Mouse (Mus musculus): ENCODE results near the gene Odc1.

The Odc1 gene

GRCm38 (mm10) chr12:17551208-17551995 is 6.8 kb downstream of the Odc1 start:
- no peak for DNase-seq (ENCODE audit: low spot score)

GRCm38 (mm10) chr12:17552420-17552819 is 7.8 kb downstream of the Odc1 start:
- DNase-seq (ENCODE audit: low spot score): no peak

- DNase-seq (ENCODE audit: low spot score): no peak
These were observed 8.4 kb downstream of the Odc1 start for GRCm38 (mm10) chr12:17552949-17553348.

DNA sequence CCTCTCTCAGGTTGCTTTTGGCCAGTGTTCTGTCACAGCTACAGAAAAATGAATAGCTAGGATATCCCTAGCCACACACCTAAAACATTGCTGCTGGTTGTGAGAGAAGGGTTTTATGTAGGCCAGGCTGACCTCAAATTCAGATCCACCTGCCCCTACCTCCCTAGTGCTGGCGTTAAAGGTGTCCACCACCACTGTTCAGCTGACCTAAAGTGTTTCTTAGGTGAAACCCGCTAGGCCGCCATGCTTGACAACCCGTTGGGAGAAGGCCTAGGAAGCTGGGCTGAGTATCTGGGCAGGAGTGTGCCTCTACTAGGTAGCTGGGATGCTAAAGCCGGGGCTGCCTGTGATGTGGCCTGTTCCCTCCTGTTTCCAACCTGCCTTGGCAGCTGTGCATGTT is 9.0 kb downstream of the Odc1 start:
- no peak for DNase-seq (ENCODE audit: low spot score)

DNA sequence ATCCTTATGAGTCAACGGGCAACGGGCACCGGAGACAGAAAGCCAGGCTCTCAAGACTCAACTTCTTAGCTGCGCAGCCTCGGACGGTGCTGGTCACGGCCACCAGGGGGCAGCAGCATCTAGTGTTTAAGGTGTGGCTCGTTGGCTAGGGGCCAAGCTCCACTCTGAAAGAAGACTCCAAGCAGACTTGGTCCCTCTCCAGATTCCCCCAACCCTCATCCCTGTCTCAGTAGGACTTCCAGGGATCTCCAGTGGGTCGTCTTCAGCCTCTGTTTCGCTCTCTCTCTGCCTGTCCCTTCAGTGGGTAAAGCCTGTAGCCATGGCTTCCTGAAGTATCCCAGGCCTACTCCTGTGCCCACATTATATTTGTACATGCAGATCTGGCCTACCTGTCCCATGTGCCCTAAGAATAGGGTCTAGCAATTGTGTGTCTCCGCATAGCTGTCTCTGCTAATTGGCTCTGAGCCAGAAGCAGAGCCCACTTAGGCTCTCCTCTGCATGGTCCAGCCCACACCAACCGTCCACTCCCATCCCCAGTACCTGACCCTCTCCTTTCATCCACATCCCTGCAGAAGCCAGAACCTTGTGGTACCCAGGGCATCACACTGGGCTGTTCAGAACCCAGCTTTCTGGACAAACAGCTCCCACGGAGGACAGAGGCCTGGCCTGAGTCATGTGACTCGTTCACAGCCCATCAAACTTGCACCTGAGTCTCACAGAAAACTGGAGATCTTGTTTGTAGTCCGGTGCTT is 9.8 kb downstream of the Odc1 start:
- DNase-seq (ENCODE audit: low spot score): peak; percentile 80

DNA sequence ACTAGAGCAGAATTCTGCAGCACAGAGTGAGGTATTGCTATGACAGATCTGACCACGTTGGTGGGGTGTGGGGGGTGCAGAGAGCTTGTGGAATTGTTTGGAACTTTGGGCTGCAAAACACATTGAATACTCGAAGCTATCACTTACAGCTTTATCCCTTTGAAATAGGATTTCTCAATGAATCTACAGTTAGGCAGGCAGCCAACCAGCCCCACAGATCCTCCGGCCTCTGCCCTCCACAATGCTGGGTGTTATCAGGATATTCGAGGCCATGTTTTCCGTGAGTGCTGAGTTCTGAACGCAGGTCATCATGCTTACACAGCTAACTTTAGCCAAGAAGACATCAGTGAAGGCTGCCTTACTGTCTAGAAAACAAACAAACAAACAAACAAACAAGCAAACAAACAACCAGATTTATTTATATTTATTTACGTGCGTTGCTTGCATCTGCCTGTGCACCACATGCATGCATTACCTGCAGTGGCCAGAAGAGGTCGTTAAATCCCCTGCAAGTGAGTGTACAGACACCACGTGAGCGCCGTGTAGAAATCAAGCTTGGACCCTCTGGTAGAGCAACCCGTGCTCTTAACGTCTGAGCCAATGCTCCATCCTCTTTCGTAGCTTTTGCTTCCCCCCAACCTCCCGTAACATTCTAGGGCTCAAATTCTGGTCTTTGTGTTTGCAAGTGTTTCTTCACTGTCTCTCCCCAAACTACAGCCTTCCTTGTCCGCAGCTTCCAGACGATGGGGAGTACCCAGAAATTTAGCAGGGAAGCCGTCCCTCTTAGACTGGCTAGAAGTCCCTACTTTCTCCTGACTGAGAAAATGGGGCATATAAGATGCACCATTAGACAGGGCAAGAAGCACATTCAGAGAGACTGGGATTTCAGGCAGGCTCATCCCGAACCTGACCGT is 12.1 kb downstream of the Odc1 start:
- peak; percentile 64 for DNase-seq (ENCODE audit: low spot score)

DNA sequence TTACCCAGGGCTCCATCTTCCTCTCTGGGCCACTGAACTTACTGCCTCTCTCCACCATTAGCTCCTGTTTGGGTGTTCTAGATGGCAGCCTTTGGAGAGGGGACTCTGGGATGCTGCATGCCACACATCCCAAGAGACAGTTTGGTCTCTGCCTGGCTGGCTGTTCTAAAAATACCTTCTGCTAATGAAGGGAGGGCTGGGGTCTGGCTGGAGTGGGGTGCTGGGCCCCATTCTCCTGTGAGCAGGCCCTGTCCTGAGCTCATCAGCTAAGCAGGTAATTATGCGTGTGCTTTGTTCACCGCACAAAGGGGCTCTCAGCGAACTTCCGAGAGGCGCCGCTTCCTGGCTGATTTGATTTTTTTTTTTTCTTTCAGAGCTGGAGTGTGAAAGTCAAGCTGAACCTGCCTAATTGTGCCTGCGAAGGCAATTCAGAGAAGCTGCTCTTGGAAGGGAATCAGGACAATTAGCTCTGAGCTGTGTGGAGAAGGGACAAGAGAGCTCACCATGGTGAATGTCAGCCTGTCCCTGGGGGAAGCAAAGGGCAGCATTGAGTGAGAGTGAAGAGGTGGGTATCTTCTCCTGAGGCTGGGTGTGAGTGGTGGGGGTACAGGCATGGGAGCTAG is 12.9 kb downstream of the Odc1 start:
- no peak for DNase-seq (ENCODE audit: low spot score)

GRCm38 (mm10) chr12:17557967-17558345 is 13.4 kb downstream of the Odc1 start:
- DNase-seq (ENCODE audit: low spot score): no peak

DNA sequence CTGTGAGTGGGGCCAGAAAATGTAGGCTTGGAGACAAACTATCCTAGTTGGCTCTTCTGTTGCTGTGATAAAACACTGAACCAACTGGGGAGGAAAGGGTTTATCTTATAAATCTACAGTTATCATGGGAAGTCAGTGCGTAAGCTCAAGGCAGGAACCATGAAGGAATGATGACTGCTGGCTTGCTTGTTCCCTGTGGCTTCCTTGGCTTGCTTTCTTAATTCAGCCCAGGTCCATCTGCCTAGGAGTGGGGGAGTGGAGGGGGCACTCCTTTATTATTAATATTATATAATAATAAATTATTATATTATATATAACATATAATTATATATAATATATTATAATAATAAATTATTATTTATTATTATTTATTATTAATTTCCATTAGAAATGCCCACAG is 17.8 kb downstream of the Odc1 start:
- DNase-seq (ENCODE audit: low spot score): no peak

- no peak for DNase-seq (ENCODE audit: low spot score)
These were observed 20.9 kb downstream of the Odc1 start for GRCm38 (mm10) chr12:17565393-17566045.

DNA sequence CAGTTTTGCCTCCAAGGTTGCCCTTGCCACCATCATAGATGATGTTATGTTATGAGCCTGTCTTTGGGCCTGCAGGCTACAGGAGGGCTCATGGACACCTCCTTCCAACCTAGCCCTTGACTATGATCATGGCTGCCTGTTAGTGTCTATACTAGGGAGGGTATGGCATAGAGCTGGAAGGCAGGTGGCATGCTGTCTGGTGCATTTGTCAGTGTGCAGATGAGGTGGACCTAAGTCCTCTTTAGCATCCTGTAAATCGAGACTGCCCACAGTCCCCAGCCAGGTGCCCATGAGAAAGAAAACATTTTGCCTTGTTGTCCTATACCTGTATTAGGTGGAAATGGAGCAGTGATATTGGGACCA is 21.4 kb downstream of the Odc1 start:
- no peak for DNase-seq (ENCODE audit: low spot score)

DNA sequence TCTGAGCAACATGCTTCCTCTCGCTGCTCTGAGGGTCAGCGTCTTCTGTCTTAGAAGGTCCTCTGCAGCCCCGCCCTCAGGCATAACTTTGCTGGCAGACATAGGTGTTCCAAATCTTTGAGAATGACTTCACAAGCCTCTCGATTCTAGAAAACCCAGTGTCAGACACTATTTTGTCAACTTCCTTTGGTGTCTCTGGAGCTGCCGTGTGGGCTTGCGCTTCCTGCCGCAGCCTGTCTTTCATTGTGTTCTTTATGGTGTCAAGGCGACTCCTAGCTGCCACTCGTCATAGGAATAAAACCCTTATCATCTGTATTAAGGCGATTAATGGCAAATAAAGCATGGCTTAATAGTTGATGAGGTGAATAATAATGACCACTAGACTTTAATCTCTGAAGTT is 24.0 kb downstream of the Odc1 start:
- DNase-seq (ENCODE audit: low spot score): no peak

GRCm38 (mm10) chr12:17574591-17574990 is 30.0 kb downstream of the Odc1 start:
- DNase-seq (ENCODE audit: low spot score): no peak

- DNase-seq (ENCODE audit: low spot score): no peak
These were observed 30.7 kb downstream of the Odc1 start for GRCm38 (mm10) chr12:17575156-17575910.

DNA sequence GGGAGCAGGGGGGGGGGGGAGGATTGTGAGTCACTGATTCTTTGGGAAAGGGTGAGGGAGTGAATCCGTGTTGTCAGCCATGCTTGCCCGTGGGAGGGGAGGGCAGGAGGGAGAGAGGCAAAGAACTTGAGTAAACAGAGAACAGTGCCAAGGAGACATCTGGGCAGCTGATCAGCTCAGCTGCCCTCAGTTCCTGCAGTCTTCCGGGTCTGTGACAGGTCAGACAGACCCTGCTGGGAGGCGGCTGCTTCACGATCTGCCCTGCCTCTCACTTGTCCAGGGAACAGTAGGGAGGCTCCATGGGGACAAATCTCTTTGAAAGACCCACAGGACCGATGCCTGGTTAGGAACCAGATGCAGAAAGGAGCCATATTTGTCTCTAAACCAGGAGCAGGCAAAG is 31.4 kb downstream of the Odc1 start:
- no peak for DNase-seq (ENCODE audit: low spot score)

DNA sequence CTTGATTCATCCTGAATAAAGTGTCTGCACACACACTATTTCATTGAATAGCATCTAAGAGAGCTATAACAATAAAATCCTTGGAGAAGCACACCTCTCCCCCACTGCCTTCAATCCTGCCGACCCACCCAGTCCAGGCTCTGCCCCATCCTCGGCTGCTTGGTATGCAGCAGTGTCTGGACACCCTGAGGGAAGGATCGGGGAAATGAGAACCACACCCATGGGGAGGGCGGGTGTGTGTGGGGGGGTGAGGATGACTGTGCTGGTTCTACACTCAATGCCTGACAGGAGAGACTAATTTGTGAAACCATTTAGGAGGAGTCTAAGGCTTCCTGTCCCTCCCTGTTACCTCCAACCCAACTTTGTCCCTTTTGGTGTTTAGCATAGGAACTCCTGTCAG is 34.0 kb downstream of the Odc1 start:
- no peak for DNase-seq (ENCODE audit: low spot score)

GRCm38 (mm10) chr12:17581001-17581400 is 36.4 kb downstream of the Odc1 start:
- no peak for DNase-seq (ENCODE audit: low spot score)

DNA sequence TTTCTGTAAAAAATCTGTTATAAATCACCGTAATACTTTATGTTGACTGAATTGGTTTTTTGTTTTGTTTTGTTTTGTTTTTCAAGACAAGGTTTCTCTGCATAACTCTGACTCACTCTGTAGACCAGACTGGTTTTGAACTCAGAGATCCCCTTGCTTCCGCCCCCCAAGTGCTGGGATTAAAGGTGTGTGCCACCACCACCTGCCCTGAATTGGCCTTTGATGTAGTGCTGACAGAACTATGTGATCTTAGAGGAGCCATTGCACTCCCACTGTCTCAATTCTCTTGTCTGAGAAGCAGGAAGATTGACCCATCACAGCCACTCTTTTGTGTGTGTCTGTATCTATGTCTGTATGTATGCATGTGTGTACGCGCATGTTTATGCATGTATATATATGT is 37.8 kb downstream of the Odc1 start:
- no peak for DNase-seq (ENCODE audit: low spot score)

GRCm38 (mm10) chr12:17583860-17584259 is 39.3 kb downstream of the Odc1 start:
- no peak for DNase-seq (ENCODE audit: low spot score)

DNA sequence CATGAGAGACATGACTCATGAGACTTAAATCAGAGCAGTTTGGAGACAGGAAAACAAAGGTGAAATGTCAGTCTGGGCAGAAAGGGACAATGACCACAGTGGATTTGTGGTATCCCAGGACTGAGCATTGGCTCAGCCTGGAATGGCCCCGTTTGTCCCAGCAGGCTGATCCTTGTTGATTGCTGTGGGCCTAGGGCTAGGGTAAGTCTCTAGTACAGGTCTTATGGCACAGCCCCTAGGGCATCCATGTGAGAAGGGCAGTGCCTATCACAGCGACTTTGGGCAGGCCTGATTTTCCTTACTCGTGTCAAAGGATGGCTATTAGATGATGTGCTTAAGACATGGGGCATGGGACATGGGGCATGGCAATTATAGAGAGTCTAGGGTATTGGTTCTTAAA is 41.4 kb downstream of the Odc1 start:
- DNase-seq (ENCODE audit: low spot score): no peak

DNA sequence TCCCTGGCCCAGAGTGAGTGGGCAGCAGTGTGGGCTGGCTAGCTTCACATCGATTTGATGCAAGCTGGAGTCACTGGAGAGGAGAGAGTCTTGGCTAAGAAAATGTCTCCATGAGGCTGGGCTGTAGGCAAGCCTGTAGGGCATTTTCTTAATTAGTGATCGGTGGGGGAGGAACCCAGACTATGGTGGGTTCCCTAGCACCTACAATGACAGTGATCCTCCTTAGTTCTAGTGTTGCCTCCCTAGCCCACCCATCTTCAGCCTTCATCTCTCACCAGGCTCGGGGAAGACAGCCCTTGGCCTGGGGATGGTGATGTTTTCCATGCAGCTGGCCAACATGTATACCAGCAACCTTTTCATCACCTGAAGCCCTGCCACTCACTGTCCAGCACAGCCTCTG is 43.8 kb downstream of the Odc1 start:
- DNase-seq (ENCODE audit: low spot score): no peak
